Mouse (Mus musculus) heart, adult 8-10 months (tissue): ENCODE data around the gene Ly6g6f. TPM values are rescaled to one million over a fixed set of nuclear protein-coding genes. Genes with fewer than 3 reads are reported as not detected.
"Not testable (repeated sequence)": the region's sequence is repeated elsewhere in the genome, so short reads cannot be mapped to it uniquely, and the experiment has no call there.

Source experiments
- DNase-seq: peaks from one replicate; pipeline ENCODE4 v3.0.0; 2022; ENCODE audit warnings: low spot score
- total RNA-seq, 4 experiments: library from RNA; stranded (reverse); gene quantifications; 2 replicates each; pipeline ENCODE4 v1.2.4; 2022

The Ly6g6f gene
- total RNA-seq, 4 experiments from 2014 or later, result 0.24 TPM; not detected in 3

GRCm38 (mm10) chr17:35052271-35052798, 33.1 kb downstream of the Ly6g6f start:
- no peak for DNase-seq

DNA sequence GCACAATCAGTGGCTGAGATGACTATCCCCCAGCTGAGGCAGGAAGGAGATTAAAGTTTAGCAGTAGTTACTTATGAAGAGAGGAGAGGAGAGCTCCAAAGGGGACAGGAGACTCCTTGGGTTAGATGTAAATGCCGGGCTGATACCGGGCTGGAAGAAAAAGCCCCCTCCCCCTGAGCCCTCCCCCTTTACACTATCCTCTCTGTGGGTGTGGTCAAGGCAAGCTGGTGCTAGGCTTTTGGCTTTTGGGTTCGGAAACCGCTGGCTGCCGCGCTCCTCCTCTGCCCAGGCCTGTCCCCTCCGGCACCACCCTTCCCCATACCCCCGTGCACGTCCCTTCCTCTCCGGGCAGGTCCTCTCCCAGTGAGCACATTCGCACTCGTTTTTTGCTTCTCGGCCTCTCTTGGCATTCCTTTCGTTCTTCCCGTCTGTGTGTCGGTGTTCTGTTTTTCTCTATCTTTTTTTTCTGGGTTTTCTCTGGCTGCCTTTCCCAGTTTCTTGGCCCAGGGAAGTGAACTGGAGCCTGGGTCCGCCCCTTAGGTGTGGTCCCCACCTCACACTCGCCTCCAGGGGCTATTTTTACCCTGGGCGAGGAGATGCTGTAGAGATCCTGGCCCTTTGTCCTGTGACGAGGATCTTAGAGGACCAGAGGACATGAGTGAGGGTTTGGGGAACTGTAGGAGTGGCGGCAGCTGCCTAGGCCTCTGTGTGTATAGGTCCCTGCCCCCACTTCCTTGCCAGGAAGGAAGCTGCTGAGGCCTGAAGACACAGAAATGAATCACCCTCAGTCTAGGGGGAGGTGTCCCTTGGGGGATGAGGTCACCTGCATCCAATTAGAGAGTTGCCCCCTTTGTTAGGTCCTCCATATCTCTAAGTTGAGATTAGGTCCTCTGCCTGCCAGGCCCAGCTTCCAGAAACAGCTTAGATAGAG, 34.0 kb downstream of the Ly6g6f start:
- DNase-seq, result peak; percentile 90

DNA sequence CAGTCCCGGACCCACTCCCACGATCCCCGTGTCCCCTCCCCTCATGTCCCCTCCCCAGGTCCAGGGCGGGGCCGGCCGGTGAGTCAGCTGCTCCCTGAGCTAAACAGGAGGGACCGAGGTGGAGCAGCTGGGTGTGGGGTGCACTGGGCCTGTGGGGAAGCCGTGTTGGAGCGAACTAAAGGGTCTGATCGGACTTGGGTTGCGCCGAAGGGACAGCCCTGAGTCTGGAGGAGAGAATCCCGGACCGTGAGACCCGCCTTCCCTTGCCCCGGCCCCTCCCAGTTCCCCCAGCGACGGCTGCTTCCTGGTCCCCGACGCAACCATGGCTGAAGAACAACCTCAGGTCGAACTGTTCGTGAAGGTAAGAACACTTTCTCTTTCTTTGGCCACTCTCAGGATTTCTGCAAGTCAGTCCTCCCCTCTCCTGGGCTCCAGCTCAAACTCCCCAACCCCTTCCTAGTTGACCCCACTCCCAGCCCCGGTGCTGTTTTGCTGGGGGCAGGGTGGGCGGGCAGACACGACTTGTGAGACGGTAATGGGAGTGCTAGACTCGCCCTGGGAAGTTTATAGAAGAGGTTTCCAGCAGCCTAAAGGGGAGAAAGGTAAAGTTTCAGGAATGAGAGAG, 35.2 kb downstream of the Ly6g6f start:
- peak; percentile 83 for DNase-seq

GRCm38 (mm10) chr17:35049561-35050016, 35.8 kb downstream of the Ly6g6f start, which contains the start of gene Clic1:
Gene Clic1 (plus strand): TSS chr17:35049966.
- no peak for DNase-seq

- DNase-seq, result no peak
Observed at GRCm38 (mm10) chr17:35048932-35049440, 36.4 kb downstream of the Ly6g6f start.

GRCm38 (mm10) chr17:35048149-35048931, 37.1 kb downstream of the Ly6g6f start:
- DNase-seq, result no peak

- no peak for DNase-seq
Observed at GRCm38 (mm10) chr17:35047688-35048087, 37.7 kb downstream of the Ly6g6f start.

GRCm38 (mm10) chr17:35046681-35047455, 38.5 kb downstream of the Ly6g6f start, which contains the start of gene Msh5:
Gene Msh5 (minus strand): TSS chr17:35046745.
- peak; percentile 96 for DNase-seq

- DNase-seq, result no peak
Observed at GRCm38 (mm10) chr17:35045807-35046680, 39.4 kb downstream of the Ly6g6f start.

DNA sequence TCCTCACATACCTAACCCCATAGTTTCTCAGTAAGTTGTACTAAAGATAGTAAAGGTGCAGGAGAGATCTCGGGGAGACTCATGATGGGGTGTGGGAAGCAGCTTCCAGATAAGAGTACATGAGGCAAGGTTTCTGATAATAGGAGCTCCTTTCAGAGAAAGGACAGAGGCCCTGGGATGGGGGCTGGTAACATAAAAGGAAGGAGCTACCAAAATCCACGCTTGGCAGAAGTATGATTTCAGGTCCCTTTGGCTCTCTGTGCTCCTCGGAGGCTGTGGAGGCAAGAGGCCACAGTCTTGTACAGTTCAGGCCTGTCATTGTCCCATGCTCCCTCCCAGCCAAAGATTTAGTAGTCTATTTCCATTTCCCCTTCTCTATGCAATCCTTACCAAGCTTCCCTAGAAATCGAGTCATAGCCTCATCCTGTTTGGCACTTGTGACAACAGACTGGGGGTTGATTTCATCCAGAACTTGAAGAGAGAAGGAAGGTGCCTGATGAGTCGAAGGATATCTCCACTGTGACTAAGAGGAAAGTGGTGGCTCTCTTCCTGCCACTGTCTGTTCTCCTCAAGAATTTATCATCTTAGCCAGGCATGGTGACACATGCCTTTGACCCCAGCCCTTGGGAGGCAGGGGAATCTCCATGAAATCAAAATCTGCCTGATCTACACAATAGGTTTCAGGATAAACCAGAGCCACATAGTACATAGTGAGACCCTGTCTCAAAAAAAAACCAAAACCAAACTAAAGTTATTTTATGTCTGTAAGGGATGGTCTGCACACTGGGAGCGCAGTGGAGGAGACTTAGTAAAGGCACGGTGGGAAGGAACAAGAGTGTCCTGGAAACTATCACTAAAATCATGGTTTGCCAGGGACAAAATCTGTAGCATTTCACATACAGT, 40.3 kb downstream of the Ly6g6f start:
- DNase-seq, result no peak

GRCm38 (mm10) chr17:35043794-35044193, 41.6 kb downstream of the Ly6g6f start:
- no peak for DNase-seq

- no peak for DNase-seq
Observed at GRCm38 (mm10) chr17:35039121-35039873, 46.1 kb downstream of the Ly6g6f start.

- DNase-seq, result no peak
Observed at GRCm38 (mm10) chr17:35034896-35035295, 50.5 kb downstream of the Ly6g6f start.

DNA sequence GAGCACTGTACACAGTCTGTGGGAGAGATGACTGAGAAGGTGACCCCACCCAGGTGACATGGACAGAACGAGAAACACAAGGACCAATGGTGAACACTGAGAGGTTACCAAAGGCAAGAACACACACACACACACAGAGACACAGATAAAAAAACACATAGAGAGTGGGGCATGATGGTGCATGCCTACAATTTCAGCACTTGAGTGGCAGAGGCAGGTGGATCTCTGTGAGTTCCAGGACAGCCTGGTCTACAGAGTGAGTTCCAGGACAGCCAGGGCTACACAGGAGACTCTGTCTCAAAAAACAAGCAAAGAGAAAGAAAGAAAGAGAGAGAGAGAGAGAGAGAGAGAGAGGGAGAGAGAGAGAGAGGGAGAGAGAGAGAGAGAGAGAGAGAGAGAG, 51.7 kb downstream of the Ly6g6f start:
- DNase-seq, result not testable (repeated sequence)

DNA sequence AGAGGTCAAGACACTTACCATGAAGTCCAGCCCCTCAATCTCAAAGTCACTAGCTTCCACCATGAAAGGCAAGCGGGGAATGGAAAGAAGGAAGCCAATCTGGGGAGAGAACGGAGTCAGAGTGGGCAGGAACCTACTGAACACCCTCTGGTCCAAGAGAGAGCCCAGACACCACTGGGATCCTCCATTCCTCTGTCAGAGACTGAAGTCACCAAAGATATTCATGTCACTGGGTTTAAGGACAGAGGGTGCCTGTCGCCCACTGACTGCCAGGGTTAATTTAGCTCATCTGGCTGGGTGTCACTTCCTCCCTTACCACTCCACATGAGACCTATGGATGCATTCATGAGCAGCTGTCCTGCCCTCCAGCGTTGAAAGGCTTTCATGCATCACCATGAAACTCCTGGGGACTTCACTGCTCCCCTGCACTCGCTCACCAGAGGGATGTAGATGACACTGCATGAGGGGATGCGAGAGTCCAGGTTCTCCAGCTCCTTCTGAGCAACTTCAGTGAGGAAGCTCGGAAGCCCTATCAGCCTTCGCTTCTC, 53.0 kb downstream of the Ly6g6f start:
- no peak for DNase-seq

GRCm38 (mm10) chr17:35031880-35032279, 53.5 kb downstream of the Ly6g6f start:
- no peak for DNase-seq

- no peak for DNase-seq
Observed at GRCm38 (mm10) chr17:35031272-35031671, 54.1 kb downstream of the Ly6g6f start.
